Mouse (Mus musculus) CH12.LX (cell line): ENCODE results near the gene Lgals7.

Experiments
- BHLHE40 ChIP-seq: IDR thresholded peaks from 2 replicates; pipeline ENCODE4 v1.6.1; 2011; ENCODE audit warnings: mild to moderate bottlenecking, low read depth, low read length, improper control_type of control experiment
- CHD1 ChIP-seq: IDR thresholded peaks from 2 replicates; pipeline ENCODE4 v1.6.1; 2012; ENCODE audit warnings: low read depth, low read length, improper control_type of control experiment, inconsistent platforms
- CTCF ChIP-seq, 2 experiments: IDR thresholded peaks in 1 of 2; conservative IDR thresholded peaks in 1 of 2; 2 replicates each; pipeline ENCODE4 v1.5.1; 2011 to 2012; ENCODE audit warnings: low read depth in 2 of 2, low read length in 2 of 2, improper control_type of control experiment in 1 of 2, inconsistent platforms in 1 of 2, mild to moderate bottlenecking in 1 of 2, moderate library complexity in 1 of 2
- ELF1 ChIP-seq: IDR thresholded peaks from 2 replicates; pipeline ENCODE4 v1.6.1; 2014; ENCODE audit warnings: low read depth, mild to moderate bottlenecking, inconsistent platforms, low read length, improper control_type of control experiment
- GABPA ChIP-seq: IDR thresholded peaks from 2 replicates; pipeline ENCODE4 v1.6.1; 2012; ENCODE audit warnings: low read depth, low read length, improper control_type of control experiment, inconsistent platforms; ENCODE audit not compliant: insufficient replicate concordance
- IRF4 ChIP-seq: IDR thresholded peaks from 2 replicates; pipeline ENCODE4 v1.6.1; 2014; ENCODE audit warnings: low read depth, mild to moderate bottlenecking, inconsistent platforms, low read length, improper control_type of control experiment
- MAX ChIP-seq: IDR thresholded peaks from 2 replicates; pipeline ENCODE4 v1.6.1; 2011; ENCODE audit warnings: low read length, improper control_type of control experiment
- MXI1 ChIP-seq: IDR thresholded peaks from 2 replicates; pipeline ENCODE4 v1.6.1; 2011; ENCODE audit warnings: mild to moderate bottlenecking, low read depth, low read length, improper control_type of control experiment
- MYC ChIP-seq: IDR thresholded peaks from 2 replicates; pipeline ENCODE4 v1.6.1; 2011; ENCODE audit warnings: low read depth, mild to moderate bottlenecking, improper control_type of control experiment, low read length
- POLR2A ChIP-seq: IDR thresholded peaks from 2 replicates; pipeline ENCODE4 v1.6.1; 2011; ENCODE audit warnings: low read depth, mild to moderate bottlenecking, improper control_type of control experiment, low read length
- RCOR1 ChIP-seq: conservative IDR thresholded peaks from 2 replicates; pipeline ENCODE4 v1.6.1; 2012; ENCODE audit warnings: low read depth, mild to moderate bottlenecking, inconsistent platforms, low read length, improper control_type of control experiment
- ZC3H11A ChIP-seq: IDR thresholded peaks from 2 replicates; pipeline ENCODE4 v1.6.1; 2012; ENCODE audit warnings: low read depth, mild to moderate bottlenecking, inconsistent platforms, low read length, improper control_type of control experiment
- ZMIZ1 ChIP-seq: IDR thresholded peaks from 2 replicates; pipeline ENCODE4 v1.6.1; 2012; ENCODE audit warnings: low read depth, mild to moderate bottlenecking, inconsistent platforms, low read length, improper control_type of control experiment

GRCm38 (mm10) chr7:28901311-28902125 is 37.9 kb downstream of the Lgals7 start:
- TF ChIP-seq ZC3H11A (no peak), POLR2A (no peak), MXI1 (no peak), MYC (no peak), ZMIZ1 (no peak), RCOR1 (no peak), ELF1 (no peak), GABPA (no peak), MAX (no peak), CTCF (conservative IDR thresholded peaks at IDR 0.05 in 1 of 2, IDR thresholded peaks at IDR 0.05 in 1 of 2; ENCODE audit: low read depth in 2 of 2, low read length in 2 of 2) (no peak), BHLHE40 (no peak), IRF4 (no peak), CHD1 (no peak)
